Mouse (Mus musculus): ENCODE measurements around the gene Apol7c. TPM values are rescaled to one million over a fixed set of nuclear protein-coding genes. Genes with fewer than 3 reads are reported as not detected.
"Not testable (repeated sequence)": the region's sequence is repeated elsewhere in the genome, so short reads cannot be mapped to it uniquely, and the experiment has no call there.

Gene Apol7c
- not detected in 2 replicates for total RNA-seq (2017)

- no peak for ATAC-seq (replicated peaks; ENCODE audit: low read depth, poor library complexity, severe bottlenecking)
Measured at GRCm38 (mm10) chr15:77533216-77533615, at the start of gene Apol7c. Gene Apol7c (minus strand): TSS chr15:77533316.

GRCm38 (mm10) chr15:77581681-77582080 is 48.6 kb upstream of the Apol7c start:
- ATAC-seq (replicated peaks; ENCODE audit: low read depth, poor library complexity, severe bottlenecking): no peak

- no peak for ATAC-seq (replicated peaks; ENCODE audit: low read depth, poor library complexity, severe bottlenecking)
Measured at GRCm38 (mm10) chr15:77579311-77579710, 46.2 kb upstream of the Apol7c start.

- no peak for ATAC-seq (replicated peaks; ENCODE audit: low read depth, poor library complexity, severe bottlenecking)
Measured at GRCm38 (mm10) chr15:77578801-77579200, 45.7 kb upstream of the Apol7c start.

- ATAC-seq (replicated peaks; ENCODE audit: low read depth, poor library complexity, severe bottlenecking): no peak
Measured at GRCm38 (mm10) chr15:77563219-77563618, 30.1 kb upstream of the Apol7c start.

- no peak for ATAC-seq (replicated peaks; ENCODE audit: low read depth, poor library complexity, severe bottlenecking)
Measured at GRCm38 (mm10) chr15:77561792-77562191, 28.7 kb upstream of the Apol7c start, which contains the start of gene 1700025B11Rik. Gene 1700025B11Rik (minus strand): TSS chr15:77561892.

GRCm38 (mm10) chr15:77539221-77539620 is 6.1 kb upstream of the Apol7c start:
- ATAC-seq (replicated peaks; ENCODE audit: low read depth, poor library complexity, severe bottlenecking): not testable (repeated sequence)

- ATAC-seq (replicated peaks; ENCODE audit: low read depth, poor library complexity, severe bottlenecking): not testable (repeated sequence)
Measured at GRCm38 (mm10) chr15:77523186-77523843, 9.8 kb downstream of the Apol7c start.

GRCm38 (mm10) chr15:77520596-77520995 is 12.5 kb downstream of the Apol7c start:
- ATAC-seq (replicated peaks; ENCODE audit: low read depth, poor library complexity, severe bottlenecking): not testable (repeated sequence)

- ATAC-seq (replicated peaks; ENCODE audit: low read depth, poor library complexity, severe bottlenecking): not testable (repeated sequence)
Measured at GRCm38 (mm10) chr15:77507966-77508365, 25.1 kb downstream of the Apol7c start, which contains the start of gene Apol11a. Gene Apol11a (plus strand): TSS chr15:77508271.

GRCm38 (mm10) chr15:77494694-77495093 is 38.4 kb downstream of the Apol7c start:
- ATAC-seq (replicated peaks; ENCODE audit: low read depth, poor library complexity, severe bottlenecking): peak; percentile 66

- not testable (repeated sequence) for ATAC-seq (replicated peaks; ENCODE audit: low read depth, poor library complexity, severe bottlenecking)
Measured at GRCm38 (mm10) chr15:77493181-77493580, 39.9 kb downstream of the Apol7c start.

- ATAC-seq (replicated peaks; ENCODE audit: low read depth, poor library complexity, severe bottlenecking): no peak
Measured at GRCm38 (mm10) chr15:77482140-77482794, 50.8 kb downstream of the Apol7c start.

GRCm38 (mm10) chr15:77476693-77477092 is 56.4 kb downstream of the Apol7c start, which contains the start of gene Apol10a:
Gene Apol10a (plus strand): TSS chr15:77477047.
- ATAC-seq (replicated peaks; ENCODE audit: low read depth, poor library complexity, severe bottlenecking): not testable (repeated sequence)

Other genes starting within 250 kb of the Apol7c start
- 1.7 and 2.1 TPM in 2 replicates for gene Rbfox2, start 226.3 kb downstream of the Apol7c start, total RNA-seq (2017)
- gene Apol7a, start 134.2 kb downstream of the Apol7c start, total RNA-seq (2017): not detected in 2 replicates
- not detected in 2 replicates for gene Apol9a, start 122.2 kb downstream of the Apol7c start, total RNA-seq (2017)
- gene Apol7b, start 85.8 kb downstream of the Apol7c start, total RNA-seq (2017): not detected in 2 replicates
- not detected in 2 replicates for gene Apol10a, start 56.3 kb downstream of the Apol7c start, total RNA-seq (2017)
- not detected in 2 replicates for gene Apol11a, start 25.0 kb downstream of the Apol7c start, total RNA-seq (2017)
- not detected in 2 replicates for gene 1700025B11Rik, start 28.6 kb upstream of the Apol7c start, total RNA-seq (2017)
- gene Apol10b, start 62.8 kb upstream of the Apol7c start, total RNA-seq (2017): 0.59 TPM in 1 of 2 replicates, not detected in the other
- not detected in 2 replicates for gene Gm36245, start 65.9 kb upstream of the Apol7c start, total RNA-seq (2017)
- 0.39 TPM in 1 of 2 replicates, not detected in the other for gene Apol11b, start 110.0 kb upstream of the Apol7c start, total RNA-seq (2017)
- gene Apol7e, start 165.5 kb upstream of the Apol7c start, total RNA-seq (2017): 0.68 and 0.96 TPM in 2 replicates
- gene Apol9b, start 195.7 kb upstream of the Apol7c start, total RNA-seq (2017): 0.23 TPM in 1 of 2 replicates, not detected in the other
- 0.27 and 2.6 TPM in 2 replicates for gene Apol8, start 223.7 kb upstream of the Apol7c start, total RNA-seq (2017)

Measured in common myeloid progenitor, adult 5-6 weeks (primary cell).